Mouse (Mus musculus): ENCODE results near the gene Atp10b.

The Atp10b gene

GRCm38 (mm10) chr11:43199358-43199757 is 49.7 kb downstream of the Atp10b start:
- DNase-seq (ENCODE audit: low read depth, low spot score): no peak

GRCm38 (mm10) chr11:43200089-43200488 is 50.4 kb downstream of the Atp10b start:
- DNase-seq (ENCODE audit: low read depth, low spot score): no peak

GRCm38 (mm10) chr11:43203580-43203979 is 53.9 kb downstream of the Atp10b start:
- DNase-seq (ENCODE audit: low read depth, low spot score): no peak

DNA sequence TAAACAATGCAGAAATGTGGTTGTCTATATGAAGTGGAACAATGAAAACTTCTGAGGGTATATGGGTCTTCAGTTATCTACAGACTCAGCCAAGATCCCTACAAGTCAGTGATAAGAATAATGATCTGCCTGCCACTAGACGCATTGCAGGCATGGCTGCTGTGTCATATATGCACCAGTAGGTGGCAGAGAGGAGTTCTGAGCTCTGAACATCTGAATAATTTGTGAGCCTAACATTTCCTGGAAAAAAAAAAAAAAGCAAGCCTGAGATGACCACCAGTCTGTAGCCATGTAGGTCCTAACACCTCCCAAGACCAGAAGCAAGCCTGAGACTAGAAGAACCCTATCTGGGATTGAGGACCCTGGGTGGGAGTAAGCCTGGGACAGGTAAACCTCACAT is 63.5 kb downstream of the Atp10b start:
- DNase-seq (ENCODE audit: low read depth, low spot score): no peak

GRCm38 (mm10) chr11:43213740-43214139 is 64.1 kb downstream of the Atp10b start:
- no peak for DNase-seq (ENCODE audit: low read depth, low spot score)

GRCm38 (mm10) chr11:43217021-43217420 is 67.3 kb downstream of the Atp10b start:
- no peak for DNase-seq (ENCODE audit: low read depth, low spot score)

GRCm38 (mm10) chr11:43230231-43230630 is 80.6 kb downstream of the Atp10b start:
- DNase-seq (ENCODE audit: low read depth, low spot score): no peak

GRCm38 (mm10) chr11:43232073-43232472 is 82.4 kb downstream of the Atp10b start:
- DNase-seq (ENCODE audit: low read depth, low spot score): no peak

DNA sequence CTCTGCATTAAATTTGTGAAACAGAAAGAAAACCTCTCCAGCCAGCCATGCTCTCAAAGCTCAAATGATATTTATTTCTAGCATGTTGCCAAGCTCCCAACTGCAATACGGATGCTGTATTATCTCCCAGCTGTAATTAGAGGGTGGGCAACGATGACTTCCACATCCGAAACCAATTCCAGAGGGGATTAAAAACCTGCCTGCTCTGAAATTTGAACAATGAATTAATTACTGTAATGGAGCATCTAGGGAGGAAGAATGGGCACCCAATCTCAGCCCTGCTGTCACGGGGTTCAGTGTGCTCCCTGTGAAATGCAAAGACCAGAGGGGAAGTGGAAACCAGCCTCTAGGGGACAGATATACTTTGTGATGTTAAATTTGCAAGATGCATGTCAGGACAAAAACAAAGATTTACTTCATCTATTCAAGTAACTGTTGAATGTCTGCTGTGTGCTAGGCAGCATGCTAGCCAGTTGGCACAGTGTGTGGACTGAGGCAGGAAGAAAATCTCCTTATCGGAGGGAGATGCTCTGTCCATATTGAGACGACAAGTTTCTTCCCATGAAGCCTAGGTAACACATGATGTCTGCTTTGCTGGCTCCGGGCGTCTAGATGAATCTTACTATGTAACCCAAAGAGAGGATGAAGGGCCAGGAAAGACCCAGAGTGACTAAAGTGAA is 86.8 kb downstream of the Atp10b start:
- no peak for DNase-seq (ENCODE audit: low read depth, low spot score)

GRCm38 (mm10) chr11:43239804-43240203 is 90.1 kb downstream of the Atp10b start:
- no peak for DNase-seq (ENCODE audit: low read depth, low spot score)

GRCm38 (mm10) chr11:43253034-43253433 is 103.4 kb downstream of the Atp10b start:
- DNase-seq (ENCODE audit: low read depth, low spot score): no peak

- DNase-seq (ENCODE audit: low read depth, low spot score): no peak
Observed at GRCm38 (mm10) chr11:43255262-43255661, 105.6 kb downstream of the Atp10b start.

GRCm38 (mm10) chr11:43257291-43257690 is 107.6 kb downstream of the Atp10b start:
- DNase-seq (ENCODE audit: low read depth, low spot score): no peak

GRCm38 (mm10) chr11:43257781-43258180 is 108.1 kb downstream of the Atp10b start:
- no peak for DNase-seq (ENCODE audit: low read depth, low spot score)

- DNase-seq (ENCODE audit: low read depth, low spot score): peak; percentile 64
Observed at GRCm38 (mm10) chr11:43263548-43264218, 114.0 kb downstream of the Atp10b start.

DNA sequence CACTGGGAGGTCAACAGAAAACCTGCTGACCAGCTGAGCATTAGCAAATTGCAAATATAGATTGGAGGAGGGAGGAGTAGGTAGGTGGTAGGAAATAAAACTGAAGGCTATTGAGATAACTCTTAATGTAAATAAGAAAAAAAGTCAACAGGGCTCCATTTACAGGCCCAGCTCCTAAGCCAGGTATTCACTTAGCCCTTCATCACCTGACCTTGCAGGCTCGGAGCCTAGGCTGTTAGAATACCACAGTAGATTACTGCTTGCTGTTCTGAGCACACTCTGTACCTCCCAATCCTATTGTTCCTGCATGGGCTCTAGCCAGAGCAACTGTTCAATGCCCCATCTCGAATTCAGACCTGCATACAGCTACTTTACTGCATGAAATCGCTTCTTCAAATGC is 117.8 kb downstream of the Atp10b start:
- no peak for DNase-seq (ENCODE audit: low read depth, low spot score)

GRCm38 (mm10) chr11:43269503-43270255 is 120.0 kb downstream of the Atp10b start:
- no peak for DNase-seq (ENCODE audit: low read depth, low spot score)

- DNase-seq (ENCODE audit: low read depth, low spot score): no peak
Observed at GRCm38 (mm10) chr11:43270256-43270806, 120.7 kb downstream of the Atp10b start.

GRCm38 (mm10) chr11:43273896-43274295 is 124.2 kb downstream of the Atp10b start:
- no peak for DNase-seq (ENCODE audit: low read depth, low spot score)

GRCm38 (mm10) chr11:43297584-43297983 is 147.9 kb downstream of the Atp10b start:
- no peak for DNase-seq (ENCODE audit: low read depth, low spot score)

DNA sequence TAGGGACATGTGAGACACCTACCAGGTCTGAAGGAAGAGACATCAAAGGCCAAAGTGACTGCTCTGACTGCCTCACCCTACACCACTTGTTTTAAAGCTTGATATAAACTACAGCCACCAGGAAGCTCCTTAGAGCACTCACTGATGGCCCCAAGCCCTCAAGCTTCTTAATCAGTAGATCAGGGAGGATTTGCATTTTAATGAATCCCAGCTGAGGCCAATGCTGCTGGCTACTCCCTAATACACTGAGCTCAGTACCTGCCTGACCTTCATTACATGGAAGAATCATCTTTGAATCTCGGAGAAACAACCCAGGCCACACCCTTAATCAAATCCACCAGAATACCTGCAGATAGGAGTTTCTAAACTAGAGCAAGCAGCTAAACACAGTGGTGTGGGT is 161.3 kb downstream of the Atp10b start:
- DNase-seq (ENCODE audit: low read depth, low spot score): peak; percentile 19

Data from R1 (cell line).